Mouse (Mus musculus): ENCODE measurements around the gene Slc12a6.

Slc12a6 gene

DNA sequence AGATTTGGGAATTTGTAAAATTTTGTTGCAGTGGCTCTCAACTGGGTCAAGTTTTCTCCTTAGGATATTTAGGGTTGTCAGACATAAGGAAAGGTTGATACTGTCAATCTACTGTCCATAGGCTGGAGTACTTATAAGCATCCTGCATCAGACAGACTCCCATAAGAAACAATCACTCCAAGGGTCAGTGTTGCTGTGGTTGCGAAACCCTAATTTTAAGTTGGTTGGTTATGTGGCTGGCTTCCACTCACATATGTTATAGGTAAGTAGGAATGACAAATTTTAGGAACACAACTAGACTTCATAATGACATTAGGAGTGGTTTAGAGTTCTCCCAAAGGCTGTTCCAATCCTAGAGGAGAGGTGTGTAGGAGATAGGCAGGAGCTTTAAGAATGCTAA, 115.6 kb downstream of the Slc12a6 start:
- no peak for TF ChIP-seq GATA4 (IDR thresholded peaks at IDR 0.05; ENCODE audit: insufficient replicate concordance, low read length)

DNA sequence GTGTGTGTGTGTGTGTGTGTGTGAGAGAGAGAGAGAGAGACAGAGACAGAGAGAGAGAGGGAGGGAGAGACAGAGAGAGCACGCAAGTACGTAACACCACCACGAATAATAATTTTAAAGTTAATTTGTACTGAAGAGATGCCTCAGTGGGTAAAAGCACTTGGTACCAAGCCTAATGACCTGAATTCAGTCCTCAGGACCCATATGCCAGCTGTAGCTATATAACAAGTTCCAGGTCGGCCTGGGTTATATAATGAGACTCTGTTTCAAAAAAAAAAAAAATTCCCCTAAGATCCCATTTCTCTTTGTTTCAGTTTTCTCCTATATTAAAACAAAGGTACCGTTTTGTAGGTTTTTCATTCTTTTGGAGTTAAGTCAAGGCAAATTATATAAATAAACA, 125.2 kb downstream of the Slc12a6 start:
- no peak for TF ChIP-seq GATA4 (IDR thresholded peaks at IDR 0.05; ENCODE audit: insufficient replicate concordance, low read length)

DNA sequence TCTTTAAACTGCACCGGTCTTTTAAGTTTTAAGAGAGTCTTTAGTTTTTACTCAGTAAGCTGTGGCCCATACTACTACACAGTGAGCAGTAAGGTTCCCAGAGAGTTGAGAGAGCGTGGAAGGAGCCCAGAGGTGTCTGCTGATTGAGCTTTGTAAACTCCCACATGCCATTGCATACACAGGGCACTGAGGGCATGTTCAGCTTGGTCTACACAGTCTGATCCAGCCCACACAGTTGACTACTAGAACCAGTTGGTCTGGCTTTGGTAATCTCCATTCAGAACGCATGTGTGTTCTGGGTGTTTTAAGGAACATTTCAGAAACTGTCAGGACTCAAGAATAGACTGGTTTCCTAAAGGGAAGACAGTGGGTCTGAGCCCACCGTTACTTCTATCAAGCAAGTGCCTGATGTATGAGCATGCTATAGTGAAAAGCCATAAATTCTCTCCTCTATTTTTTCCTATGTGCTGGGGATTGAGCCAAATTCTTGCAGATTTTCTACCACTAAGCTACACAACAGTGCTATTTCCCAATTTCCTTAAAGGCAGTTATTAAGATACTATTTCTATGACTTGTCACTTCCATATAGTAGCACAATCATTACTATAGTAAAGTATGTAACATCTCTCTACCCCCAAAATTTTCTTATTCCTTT, 125.8 kb downstream of the Slc12a6 start:
- no peak for TF ChIP-seq GATA4 (IDR thresholded peaks at IDR 0.05; ENCODE audit: insufficient replicate concordance, low read length)

DNA sequence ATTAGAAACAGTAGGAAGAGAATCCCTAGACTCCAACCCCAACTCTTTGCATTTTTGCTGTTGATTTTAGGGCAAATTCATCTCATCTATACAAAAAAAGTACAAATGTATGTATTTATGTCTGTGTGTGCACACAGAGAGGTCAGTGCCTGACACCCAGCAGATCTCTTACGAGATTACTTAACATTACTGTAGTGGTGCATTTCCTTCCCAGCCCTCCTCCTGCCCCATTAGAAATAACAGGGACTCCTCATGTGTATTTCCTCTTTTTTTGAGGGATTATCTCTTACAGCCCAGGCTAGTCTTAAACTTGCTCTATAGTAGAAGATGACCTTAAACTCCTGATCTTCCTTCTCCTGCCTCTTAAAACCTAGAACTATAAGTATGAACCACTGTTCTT, 127.1 kb downstream of the Slc12a6 start:
- no peak for TF ChIP-seq GATA4 (IDR thresholded peaks at IDR 0.05; ENCODE audit: insufficient replicate concordance, low read length)

DNA sequence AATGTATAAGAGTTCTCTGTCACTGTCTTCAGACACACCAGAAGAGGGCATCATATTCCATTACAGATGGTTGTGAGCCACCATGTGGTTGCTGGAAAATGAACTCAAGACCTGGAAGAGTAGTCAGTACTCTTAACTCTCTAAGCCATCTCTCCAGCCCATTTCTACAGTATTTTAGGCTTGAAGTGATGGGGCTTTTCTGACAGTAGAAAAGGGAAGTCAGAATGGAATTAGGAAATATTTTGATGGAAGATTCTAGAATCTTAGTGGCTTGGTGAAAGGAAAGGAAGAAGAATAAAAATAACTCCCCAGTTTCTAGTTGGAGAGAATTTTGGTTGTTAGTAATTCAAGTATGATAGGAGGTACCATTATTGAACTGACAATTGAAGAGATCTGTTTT, 128.3 kb downstream of the Slc12a6 start:
- no peak for TF ChIP-seq GATA4 (IDR thresholded peaks at IDR 0.05; ENCODE audit: insufficient replicate concordance, low read length)

DNA sequence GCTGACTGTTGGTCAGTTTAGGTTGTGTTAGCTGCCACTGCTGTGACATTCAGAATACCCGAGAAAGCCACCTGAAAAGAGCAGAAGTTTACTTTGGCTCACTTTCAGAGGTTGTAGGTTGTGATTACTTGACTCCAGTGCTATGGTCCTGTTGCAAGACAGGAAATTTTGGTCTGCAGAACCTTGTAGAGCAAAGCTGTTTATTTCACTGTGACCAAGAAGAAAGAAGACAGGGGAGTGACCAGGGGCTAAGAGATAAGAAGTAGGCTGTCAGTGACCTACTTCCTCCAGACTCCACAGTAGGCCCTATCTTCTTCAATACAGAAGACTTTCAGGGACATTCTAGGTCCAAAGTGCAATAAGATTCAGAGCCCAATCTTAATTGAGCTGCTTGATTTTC, 131.0 kb downstream of the Slc12a6 start:
- no peak; the same call in 1 of the 2 replicates for TF ChIP-seq GATA4 (IDR thresholded peaks at IDR 0.05; ENCODE audit: insufficient replicate concordance, low read length)

DNA sequence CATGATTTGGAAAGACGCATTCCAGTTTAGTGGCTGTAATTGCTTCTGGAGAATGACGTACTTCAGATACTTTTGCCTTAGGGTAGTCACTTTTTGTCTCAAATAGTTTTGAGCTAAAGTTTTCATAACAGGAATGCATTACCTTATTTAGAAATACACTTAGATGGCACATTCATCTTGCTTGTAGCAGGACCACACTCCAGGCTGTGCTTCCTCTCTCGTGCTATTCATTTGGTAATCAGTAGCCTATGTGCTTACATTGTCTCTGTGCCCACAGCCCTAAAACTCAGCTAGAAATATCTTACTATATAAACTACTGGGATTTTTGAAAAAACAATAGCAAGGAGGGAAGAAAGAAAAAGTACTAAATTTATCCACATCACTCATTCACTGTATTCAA, 141.4 kb downstream of the Slc12a6 start:
- TF ChIP-seq GATA4 (IDR thresholded peaks at IDR 0.05; ENCODE audit: insufficient replicate concordance, low read length) = no peak
